Mouse (Mus musculus) lung, adult 2 months (tissue): Measurements from ENCODE around the gene Sost.

Source experiments
- CTCF ChIP-seq: fragments of 200-500 bp; IDR thresholded peaks from 2 replicates; pipeline ENCODE4 v1.5.1; 2011; ENCODE audit warnings: mild to moderate bottlenecking, low read length, control low read depth; ENCODE audit not compliant: insufficient read depth
- POLR2A ChIP-seq: fragments of 200-500 bp; IDR thresholded peaks from 2 replicates; pipeline ENCODE4 v1.6.1; 2011; ENCODE audit warnings: low read depth, mild to moderate bottlenecking, control low read depth, low read length, borderline replicate concordance; ENCODE audit errors: extremely low read depth

DNA sequence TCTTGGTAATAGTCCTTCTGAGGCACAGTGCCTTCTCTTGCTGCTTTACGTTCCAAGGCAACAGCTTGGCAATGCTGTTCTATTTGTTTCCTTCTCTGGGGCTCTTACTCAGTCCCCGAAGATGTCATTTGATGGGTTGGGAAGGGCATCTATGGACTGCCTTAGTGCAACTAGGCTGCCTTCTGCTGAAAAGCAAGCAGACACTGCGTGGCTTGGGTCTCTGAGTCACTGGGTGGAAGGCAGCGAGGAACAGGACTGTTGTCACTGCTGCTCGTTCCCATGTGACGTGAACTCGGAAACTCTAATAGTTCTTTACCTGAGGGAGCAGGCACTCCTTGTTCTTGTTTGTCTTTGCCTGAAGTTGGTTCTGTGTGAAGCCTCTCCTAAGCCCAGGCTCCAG, 29.1 kb upstream of the Sost start:
- TF ChIP-seq CTCF: no peak
- no peak for TF ChIP-seq POLR2A
